Mouse (Mus musculus): Measurements from ENCODE around the gene Hist4h4.

Gene Hist4h4

DNA sequence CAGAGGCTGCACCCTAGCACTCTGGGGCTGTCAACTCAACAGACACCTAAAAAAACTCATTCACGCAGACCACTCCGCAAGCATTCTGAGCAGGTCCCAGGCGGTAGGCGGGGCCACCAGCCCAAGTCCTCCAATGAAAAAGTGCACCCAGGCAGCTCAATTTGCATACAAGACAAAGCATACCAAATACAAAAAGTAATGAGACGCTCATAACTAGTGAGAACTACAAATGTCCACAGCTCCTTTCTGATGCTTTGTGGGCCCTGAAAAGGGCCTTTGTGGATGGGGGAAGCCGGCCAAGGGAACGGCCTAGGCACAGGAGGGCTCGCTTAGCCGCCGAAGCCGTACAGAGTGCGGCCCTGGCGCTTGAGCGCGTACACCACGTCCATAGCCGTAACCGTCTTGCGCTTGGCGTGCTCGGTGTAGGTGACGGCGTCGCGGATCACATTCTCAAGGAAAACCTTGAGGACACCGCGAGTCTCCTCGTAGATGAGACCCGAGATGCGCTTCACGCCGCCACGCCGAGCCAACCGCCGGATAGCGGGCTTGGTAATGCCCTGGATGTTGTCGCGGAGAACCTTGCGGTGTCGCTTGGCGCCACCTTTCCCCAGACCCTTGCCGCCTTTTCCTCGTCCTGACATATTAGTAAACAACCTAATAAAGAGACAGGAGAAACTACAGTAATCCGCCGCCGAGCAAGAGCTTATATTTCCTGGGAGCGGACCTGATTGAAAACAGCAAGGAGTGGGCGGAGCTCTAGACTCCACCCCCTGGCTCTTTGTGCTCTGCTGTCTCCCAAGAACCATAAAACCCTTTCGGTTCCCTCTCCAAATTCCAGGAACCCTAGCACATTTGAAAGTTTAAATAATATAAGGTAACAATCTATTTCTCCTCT, at the start of gene Hist4h4:
Gene Hist4h4 (minus strand): TSS at position 677 of the 895 bp plus-strand sequence.
- DNase-seq = peak; percentile 90 to 98

DNA sequence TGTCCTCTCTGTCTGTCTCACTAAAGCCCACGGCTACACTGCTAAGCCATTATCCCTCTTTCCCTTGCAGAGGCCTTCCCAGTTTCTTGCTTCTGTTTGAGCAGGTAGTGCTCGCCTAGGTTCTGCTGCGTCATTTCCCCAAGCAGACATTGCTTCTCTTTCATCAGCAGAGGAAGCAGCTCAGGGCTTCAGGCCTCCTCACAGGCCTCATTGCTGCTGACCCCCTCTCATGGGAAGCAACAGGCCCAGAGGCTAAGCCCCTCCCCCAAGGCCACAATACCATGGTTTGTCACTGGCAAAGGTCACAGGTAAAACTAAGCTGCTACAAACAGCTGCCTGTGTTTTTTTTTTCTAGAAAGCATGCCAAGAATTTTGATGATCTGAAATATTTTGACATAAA, 48.5 kb upstream of the Hist4h4 start:
- no peak for DNase-seq

DNA sequence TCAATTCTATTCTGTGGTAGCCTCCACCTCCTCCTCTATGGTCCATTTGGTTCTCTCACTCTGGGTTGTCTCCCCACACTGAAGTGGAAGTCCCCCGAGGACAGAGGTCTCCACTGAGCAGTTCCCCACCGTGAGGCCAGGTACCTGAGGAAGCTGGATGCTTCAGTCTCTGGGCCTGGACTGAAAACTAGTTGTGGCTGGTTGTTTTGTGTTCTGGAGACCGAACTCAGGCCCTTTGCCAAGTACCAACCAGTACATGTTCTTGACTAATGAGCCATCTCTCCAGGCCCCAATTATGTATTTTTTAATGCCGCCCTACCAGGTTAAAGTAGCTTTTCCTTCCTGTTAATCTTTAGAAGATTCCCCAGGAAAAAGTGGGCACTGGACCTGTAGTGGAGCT, 48.1 kb upstream of the Hist4h4 start:
- DNase-seq = no peak

DNA sequence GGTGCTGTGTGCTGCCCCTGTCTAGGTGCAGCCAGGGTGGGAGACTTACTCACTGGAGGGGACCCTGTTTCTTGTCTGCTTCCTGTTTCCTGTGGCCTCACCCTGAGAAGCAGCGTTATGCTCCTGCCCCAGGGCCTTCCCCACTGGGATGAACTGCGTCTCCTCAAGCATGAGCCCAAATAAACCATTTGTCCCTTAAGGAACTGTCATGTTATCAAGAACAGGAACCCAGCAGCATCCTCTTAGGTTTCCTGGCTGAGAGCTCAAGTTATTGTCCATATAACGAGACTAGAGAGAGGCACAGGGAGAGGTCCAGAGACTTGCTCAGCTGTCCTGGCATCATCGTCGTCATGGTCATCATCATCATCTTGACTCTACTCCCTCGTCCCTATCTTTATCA, 46.1 kb upstream of the Hist4h4 start:
- no peak for DNase-seq

DNA sequence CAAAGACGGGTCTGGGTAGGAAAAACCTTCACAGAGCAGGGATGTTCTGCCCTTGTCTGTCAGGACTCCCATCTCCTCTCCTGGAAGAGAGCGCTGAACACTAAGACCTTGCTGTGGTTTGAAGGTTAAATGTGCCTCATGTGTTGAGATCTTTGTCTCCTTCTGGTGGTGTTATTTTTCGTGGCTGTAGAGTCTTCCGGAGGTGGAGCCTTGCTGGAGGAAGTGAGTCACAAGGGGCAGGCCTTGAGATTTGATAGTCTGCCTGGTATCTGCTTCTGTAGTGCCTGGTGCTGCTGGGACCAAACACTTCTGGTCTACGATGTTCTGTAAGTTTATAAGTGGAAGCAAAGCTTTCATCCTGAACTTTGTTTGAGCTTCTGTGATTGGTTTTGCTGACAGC, 44.8 kb upstream of the Hist4h4 start:
- no peak for DNase-seq

DNA sequence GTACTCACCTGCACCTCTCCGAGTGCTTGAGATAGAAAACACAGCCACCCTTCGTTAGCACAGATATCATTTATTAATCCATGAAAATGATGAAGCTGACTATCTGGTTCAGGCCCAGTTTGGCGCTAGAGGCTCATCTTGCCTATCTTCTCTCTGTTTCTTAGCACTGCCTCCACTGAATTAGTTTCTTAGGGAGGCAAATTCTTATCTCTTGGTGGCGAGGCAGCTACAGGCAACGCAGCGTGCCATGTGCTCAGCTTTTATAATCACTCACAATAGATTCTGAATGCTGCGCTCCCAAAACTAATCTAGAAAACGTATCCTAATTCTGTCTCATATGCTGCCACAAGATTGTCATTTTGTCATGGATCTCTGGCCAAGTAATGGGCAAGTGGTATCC, 44.2 kb upstream of the Hist4h4 start:
- DNase-seq = no peak

DNA sequence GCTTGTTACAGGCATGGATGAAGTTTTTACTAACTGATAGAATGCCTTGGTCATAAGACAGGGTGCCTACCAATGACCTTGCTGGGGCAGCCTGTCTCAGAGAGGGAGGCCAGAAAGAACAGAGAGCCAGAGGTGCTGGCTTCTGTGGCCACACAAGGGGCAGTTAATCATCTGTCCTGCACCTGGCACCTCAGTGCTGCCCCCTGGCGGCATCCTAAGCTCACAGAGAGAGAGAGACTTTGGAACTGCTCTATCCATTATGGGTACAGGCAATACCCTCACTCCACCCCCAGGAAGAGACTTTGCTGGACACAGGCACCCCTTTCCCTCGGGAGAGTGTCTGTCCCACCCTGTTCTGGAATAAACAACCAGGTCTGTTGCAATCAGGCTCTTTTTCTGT, 43.6 kb upstream of the Hist4h4 start:
- peak; percentile 30 to 73 for DNase-seq

DNA sequence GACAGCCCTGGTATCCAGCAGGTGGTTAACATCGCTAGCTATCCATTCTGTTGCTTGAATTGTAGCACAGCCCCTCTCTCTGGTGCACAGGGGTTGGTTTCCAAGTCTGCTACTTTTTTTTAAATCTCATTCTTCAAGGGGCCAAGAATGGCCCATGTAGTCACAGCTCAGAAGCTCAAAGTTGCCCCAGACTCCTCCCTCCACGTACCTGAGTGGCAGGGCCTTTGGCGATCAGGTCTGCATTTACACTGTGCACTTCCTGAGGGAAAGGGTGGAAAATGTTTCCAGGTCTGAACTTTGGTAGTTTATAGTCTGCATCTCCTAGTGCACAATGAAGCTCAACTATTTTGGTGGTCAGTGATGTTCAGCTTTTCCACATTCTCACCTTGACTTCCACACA, 43.1 kb upstream of the Hist4h4 start:
- no peak for DNase-seq

DNA sequence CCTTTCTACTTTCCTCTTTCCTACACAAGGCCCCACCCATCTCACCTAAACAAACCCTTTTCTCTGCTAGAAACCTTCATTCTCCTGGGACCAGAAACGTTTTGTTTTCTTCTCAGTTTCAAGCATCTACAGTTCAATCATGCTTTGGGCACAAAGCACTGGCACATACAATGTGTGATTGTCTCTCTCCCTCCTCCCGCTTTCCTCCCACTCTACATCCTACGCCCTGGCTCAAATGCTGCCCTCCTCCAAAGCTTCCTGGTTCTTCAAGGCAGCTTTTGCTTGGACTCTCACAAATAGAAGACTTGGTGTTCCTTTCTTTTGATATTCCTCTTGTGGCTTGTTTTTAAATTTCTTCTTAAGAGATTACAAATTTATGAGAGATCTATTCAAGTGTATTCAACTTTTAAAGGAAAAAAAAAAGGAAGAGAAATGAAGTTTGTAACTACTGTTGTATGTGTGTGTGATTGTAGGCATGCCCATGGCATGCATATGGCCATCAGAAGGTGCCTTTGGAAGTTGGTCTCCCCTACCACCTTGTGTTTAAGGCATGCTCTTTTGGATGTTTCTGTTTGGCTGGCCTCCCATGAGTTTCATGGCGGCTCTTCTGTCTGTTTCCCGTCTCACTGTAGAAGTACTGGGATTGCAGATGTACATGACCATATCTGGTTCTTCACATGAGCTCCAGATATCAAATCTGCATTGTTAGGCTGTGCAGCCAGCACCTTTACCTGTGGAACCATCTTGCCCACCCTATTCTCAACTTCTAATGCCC, 41.7 kb upstream of the Hist4h4 start:
- DNase-seq = no peak

DNA sequence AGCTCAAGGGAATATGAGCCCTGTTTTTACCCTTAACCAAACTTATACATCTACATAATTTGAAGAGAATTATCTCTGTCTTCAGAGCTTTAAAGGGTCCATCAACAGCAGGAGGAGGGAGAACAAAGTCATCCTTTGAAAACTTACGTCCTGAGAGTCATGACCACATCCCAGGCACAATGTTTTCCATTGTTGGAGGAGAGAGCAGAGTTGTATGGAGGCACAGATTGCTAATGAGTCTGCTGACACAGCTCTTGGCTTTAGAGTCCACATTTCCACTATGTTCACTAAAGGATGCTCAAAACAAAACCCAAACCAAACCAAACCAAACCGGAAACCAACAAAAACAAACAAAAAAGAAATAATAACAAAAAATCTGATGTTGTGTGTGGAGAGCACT, 40.7 kb upstream of the Hist4h4 start:
- no peak for DNase-seq

DNA sequence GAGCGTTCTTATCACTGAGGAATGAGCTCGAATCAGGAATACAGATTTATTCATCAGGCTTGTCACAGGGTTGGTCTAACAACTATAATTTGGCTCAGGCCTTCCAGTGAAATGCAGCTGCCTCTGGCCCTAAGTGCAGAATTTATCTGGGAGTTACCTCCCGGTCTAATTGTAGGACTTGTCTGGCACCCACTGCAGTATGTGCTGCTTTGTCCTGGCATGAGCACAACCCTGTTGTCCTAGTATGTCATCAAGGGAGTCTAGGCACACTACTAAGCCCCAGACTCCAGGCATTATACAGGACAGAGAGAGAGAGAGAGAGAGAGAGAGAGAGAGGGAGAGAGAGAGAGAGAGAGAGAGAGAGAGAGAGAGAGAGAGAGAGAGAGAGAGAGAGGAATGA, 33.1 kb upstream of the Hist4h4 start:
- no peak for DNase-seq

DNA sequence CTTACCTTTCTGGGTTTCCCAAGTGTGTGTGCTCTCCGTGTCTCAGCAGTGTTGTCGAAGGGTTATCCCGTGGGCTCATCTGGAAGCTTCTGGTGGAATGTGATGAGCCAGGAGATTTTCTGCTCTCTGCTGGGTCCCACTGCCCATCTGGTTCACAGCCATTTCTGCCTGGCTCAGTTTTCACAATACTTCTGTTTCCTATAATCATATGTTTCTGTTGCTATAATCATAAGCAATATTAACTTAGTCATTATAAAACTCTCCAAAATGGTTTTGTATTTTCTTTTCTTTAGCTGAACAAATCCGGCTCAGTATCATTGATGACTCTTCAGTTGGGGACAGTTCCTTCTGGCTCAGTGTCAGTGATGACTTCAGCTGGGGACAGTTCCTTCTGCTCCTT, 31.1 kb upstream of the Hist4h4 start, which contains the start of gene Smco3:
Gene Smco3 (minus strand): TSS at position 101 of the 400 bp plus-strand sequence.
- DNase-seq = no peak

DNA sequence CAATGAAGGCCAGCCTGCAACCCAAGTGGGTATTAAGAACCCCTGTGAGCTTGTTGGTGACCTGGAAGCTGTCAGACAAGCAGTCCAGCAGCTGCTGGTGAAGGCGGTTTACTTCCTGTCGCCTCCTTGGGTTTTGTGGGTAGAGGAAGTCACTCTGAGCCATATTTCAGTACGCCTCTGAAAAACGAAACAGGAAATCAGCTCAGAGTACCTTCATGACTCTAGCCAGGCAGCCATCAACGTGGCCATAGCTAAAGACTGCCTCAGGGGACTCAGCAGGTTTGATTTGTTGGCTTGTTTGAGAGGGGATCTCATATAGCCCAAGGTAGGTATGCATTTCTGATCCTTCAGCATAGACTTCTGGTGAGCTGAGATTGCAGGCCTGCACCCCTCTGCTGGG, 27.5 kb upstream of the Hist4h4 start:
- no peak for DNase-seq

DNA sequence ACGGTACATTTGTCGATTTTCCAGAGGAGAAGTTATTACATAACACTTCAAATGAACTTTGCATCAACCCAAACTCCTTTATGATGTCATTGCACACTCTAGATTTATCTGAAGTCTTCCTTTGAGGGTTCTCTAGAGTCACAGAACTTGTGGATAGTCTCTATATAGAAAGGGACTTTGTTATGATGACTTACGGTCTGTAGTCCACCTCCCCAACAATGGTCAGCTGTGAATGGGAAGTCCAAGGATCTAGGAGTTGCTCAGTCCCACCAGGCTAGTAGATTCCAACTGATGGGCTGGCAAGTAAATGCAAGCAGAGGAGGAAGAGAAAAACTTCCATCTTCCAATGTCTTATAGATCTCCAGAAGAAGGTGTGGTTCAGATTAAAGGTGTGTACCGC, 24.5 kb upstream of the Hist4h4 start:
- DNase-seq = no peak

DNA sequence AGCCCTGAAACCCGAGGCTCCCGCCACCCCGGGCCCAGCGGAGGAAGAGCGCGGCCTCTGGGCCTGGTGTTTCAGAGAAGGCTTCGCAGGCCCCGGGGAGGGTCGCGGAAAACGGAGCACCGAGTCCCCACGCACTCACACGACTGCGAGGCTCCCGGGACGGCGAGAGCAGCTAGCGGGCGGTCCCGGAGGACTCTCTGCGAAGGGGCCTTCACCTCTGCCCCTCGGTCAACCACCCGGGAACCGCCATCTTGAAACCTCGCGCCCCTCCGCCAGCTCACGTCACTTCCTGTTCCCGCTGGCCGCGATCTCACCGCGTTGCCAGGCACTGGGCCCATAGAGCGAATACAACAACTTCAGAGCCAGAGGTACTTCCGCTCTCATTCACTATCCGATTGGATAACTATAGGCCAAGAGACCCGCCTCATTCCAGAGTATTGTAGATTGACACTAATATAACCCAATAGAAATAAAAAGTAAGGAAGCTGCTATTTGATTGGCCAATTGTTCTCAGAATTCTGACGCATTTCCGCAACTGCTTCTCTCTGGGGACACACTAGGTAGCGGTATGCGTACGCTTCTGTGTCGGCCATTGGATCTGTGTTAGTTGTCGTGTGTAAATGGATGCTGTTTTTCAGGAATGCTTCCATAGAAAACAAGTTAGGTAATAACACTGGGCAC, 23.8 kb upstream of the Hist4h4 start, which contains the start of gene Wbp11:
Gene Wbp11 (minus strand): TSS at position 353 of the 681 bp plus-strand sequence.
- peak; percentile 87 to 89 for DNase-seq

DNA sequence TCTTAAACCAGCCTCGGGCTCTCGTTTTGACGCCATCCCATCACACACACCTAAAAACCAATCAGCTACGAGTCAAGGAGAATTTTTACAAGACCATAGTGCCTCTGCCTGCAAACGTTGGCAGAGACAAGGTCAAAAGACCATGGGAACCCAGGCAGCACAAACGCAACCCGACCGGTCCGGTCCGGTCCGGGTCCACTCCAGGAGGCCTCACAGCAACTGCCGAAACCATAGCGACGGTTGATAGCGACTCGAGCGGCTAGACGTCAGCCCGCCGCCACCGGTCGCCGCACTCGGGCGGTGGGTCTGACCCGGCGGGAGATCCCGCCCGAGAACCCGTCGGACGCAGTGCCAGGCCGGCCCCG, 23.3 kb upstream of the Hist4h4 start, which contains the start of gene BC049715:
Gene BC049715 (plus strand): TSS at position 111 of the 365 bp plus-strand sequence.
- DNase-seq = no peak

DNA sequence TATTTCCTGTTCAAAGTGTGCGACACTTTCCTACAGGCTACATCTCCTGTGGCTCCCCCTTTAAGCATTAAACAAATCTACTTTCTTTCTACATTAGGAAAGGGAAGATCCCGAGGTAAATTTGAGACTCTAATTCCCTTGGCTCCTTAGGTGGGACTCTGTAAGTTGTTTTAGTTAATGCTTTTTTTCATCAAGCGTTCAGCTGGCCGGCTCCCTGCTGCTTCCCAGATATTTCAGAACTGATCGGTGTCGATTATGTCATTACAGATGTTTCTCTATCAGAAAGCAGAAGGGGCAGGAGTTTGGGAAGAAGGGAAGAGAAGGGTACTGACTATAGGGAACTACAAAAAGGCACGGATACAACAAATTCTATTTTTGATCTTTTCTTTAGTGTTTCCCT, 22.9 kb upstream of the Hist4h4 start:
- no peak for DNase-seq

DNA sequence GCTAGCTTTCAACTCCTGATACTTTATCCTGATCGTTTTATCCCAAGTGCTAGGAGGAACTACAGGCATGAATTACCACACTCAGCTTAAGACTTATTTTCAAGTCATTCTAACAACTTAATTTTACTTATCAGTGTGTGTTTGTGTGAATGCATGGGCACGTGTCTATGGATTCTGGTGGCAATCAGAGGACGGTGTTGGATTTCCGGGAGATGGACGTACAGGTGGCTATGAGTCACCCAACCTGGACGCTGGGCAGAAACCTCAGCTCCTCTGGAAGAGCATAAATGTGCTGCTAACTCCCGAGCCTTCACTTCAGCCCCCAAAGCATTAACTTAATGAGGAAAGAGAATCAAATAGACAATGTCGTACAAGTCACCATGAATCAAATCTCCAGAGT, 20.8 kb upstream of the Hist4h4 start:
- no peak for DNase-seq

DNA sequence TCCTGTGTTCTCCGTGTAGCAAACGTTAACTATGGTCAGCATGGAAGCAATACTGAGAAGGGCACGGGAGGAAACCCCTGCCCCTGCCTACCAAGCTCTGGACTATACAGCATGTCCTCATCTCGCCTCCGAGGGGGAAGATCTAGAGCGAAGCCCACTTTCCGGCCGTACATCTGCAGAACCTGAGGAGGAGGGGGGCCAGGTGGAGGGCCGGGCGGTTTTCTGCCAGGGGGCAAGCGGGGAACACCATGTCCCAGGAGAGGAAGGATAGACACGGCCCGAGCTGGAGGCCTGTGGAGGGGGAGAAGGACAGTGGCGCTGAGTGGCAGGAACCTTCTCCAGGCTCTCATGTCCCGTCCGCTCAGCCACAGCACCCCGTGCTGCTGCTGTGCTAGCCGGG, 16.9 kb upstream of the Hist4h4 start:
- DNase-seq = no peak

DNA sequence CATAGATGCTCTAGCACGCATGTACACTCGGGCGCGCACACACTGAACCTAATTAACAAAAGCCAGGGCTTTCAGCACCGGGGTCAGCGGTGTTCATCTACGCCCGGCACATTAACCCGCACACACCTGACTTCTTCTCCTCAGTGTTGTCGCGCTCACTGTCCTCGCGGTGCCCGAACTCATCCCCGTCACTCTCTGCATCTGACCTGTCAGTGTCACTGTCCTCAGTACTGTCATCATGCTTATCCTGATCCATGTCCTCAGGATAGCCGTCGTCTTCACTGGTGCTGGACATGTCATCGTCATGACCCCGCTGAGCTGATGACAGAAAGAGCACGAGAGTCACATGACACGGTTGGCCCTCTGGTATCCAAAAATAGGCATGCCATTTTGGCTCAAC, 16.2 kb upstream of the Hist4h4 start:
- no peak for DNase-seq

DNA sequence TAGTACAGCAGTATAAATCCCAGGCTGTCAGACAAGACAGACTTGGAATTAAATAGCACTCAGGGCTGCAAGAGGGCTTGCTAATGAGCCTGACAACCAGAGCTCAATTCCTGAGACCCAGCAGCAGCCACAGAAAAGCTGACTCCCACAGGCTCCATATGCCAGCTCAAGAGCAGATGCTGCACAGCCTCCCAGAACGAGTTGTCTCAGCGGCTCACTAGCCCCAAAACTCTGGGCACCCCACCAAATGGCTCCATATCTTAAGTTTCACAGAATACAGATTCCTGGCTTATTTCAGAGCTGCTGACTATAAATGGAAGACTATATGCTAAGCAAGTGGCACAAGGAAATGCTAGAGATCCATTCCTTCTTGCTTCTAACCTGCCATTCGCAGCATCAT, 13.3 kb upstream of the Hist4h4 start:
- no peak for DNase-seq

DNA sequence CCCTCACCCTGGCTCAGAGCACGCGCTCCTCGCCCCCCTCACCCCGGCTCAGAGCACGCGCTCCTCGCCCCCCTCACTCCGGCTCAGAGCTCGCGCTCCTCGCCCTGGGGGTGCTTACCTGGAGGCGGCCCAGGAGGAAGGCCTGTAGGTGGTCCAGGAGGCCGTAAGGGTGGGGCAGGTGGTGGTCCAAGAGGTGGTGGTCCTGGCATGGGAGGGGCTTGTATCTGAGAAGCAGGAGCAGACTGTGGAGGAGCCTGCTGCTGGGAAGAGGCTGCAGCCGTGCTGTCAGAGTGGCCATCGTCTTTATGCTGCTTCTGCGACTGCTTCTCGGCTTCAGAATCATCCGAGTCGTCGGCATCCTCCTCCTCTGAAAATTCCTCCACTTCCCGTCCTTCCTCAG, 12.6 kb upstream of the Hist4h4 start:
- no peak for DNase-seq

DNA sequence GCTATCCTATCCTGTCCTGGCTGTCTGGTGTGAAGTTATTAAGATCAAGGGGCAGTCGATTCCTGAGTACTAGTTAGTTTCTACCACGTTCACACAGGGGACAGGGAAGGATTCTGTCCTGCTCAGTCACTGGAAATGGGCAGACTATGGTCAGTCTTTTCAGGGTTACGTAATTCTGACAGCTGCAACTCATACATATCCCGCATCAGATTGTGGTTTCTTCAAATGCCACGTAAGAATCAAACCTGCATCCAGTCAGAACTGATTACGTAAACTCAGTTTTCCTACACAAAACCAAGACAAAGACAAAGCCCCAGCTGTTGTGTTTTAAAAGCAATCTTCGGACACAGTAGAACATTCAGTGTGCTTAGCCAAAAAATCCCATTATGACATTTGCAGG, 11.2 kb upstream of the Hist4h4 start:
- DNase-seq = no peak

Measured in spleen, adult 18-20 months (tissue).